Mouse (Mus musculus) A20 (cell line): Measurements from ENCODE around the gene Mospd3.
A peak's percentile ranks its signal among the peaks of the same experiment; 100 is the strongest.

Source experiments
- DNase-seq: peaks from one replicate; pipeline ENCODE4 v3.0.0-alpha.2; 2011; ENCODE audit warnings: low read depth, low spot score

The Mospd3 gene

DNA sequence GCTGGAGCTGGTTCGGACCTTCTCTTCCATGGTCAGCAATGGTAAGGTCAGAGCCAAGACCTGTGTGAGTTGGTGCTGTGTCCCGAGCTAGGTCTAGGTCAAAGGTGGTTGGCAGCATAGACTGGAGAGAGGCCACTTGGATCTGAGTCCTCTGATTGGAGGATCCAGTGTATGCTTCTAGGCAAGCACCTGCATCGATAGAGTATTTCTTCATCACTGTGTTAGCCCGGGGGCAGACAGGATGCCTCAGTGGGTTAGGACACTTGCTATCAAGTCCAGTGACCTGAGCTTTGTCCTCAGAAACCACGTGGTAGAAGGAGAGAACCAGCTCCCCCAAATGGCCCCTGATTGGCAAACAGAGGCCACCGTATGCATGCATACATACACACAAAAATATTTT is 20.6 kb downstream of the Mospd3 start:
- DNase-seq = no peak

DNA sequence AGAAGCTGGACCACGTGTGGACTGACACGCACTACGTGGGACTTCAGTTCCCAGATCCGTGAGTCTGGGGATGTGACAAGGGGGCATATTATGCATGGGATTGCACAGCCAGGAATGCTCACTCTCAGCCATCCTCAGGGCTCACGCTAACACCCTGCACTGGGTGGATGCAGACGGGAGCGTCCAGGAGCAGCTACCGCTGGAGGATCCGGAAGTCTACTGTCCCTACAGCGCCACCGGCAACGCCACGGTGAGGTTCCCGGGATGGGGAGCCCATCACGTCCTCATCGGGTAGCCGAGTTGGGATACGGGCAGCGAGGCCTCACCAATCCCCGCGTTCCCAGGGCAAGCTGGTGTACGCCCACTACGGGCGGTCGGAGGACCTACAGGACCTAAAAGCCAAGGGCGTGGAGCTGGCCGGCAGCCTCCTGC is 26.4 kb downstream of the Mospd3 start:
- DNase-seq = no peak

DNA sequence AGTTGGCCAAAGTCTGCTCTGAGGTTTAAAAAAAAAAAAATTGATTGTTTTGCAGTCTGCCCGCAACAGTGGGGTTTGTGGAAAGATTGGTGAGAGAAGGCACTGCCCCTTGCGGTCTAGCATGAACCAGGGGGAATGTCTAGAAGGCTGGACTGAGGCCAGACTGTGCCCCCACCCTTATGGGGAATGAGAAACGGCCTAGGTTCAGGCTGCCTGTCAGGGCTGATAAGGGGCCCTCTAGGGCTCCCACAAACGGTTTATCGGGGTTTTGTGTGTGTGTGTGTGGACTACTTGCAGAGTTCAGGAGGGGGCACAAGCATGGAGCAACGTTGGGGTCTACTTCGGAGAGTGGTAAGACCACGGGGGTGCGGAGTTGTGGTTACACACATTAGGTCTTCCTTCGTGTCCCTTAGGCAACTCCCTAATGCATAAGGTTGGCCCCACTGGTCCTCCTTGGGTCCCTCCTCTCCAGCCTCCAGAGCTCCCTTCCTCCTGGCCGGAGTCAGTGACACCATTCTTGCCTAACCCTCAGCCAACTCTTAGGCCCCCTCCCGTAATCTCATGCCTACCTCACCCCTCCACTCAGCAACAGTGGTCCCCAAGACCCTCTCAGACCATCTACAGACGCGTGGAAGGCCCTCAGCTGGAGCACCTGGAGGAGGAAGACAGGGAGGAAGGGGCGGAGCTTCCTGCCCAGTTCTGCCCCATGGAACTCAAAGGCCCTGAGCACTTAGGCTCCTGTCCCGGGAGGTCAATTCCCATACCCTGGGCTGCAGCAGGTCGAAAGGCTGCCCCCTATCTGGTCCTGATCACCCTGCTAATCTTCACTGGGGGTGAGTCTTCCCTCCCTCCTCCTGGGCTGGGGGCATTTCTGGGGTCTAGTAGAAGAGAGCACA is 29.9 kb downstream of the Mospd3 start:
- DNase-seq = no peak

DNA sequence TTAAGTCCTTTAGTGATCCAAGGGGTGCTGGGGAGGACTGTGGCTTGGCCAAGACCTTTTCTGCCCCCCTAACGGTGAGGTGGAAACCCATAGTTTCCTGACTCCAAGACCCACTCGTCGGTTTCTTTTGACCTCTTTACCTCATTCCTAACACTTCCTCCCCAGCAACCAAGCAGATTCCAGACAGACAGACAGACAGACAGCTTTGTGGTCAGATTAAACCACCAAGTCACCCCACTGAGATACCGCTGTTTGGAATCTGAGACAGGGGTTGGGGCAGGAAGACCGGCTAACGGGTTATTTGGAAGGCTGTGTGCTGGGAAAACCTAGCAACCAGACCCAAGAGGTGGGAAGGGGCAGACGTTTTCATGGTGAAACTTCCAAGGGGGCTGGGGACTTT is 30.7 kb downstream of the Mospd3 start:
- no peak for DNase-seq

DNA sequence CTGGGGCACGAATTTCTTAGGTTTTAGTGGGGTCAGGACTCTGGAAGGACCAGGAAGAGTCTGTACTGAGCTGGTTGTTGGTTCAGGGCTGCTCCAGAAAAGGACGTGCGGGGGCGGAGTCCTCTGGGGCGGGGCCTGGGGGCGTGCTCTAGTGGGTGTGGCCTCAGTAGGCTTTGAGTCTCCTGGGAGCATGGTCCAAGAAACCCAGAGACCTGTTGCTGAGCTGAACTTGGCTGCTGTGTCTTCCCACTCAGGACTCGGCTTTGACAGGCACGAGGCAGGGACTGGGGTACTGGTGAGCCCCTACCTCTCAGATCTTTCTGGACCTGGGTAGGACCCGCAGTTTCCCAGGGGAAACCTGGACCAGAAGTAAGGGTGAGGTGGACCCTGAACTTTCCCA is 31.2 kb downstream of the Mospd3 start, which contains the start of gene Tfr2:
Gene Tfr2 (plus strand): TSS at position 176 of the 400 bp plus-strand sequence.
- peak; percentile 78 for DNase-seq

DNA sequence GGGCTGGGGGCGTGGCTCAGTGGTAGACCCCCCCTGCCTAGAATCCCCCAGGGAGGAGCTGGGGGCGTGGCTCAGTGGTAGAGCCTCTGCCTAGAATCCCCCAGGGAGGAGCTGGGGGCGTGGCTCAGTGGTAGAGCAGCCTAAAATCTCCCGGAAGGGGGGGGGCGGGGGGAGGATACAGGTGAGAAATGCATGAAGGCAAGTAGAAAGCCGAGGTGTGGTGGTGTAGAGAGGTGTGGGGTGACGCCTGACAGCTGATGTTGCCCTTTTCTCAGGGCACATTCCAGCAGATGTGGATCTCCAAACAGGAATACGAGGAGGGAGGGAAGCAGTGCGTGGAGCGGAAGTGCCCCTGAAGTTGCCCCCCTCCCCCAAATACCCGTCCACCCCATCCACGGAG is 31.8 kb downstream of the Mospd3 start:
- peak; percentile 66 for DNase-seq

DNA sequence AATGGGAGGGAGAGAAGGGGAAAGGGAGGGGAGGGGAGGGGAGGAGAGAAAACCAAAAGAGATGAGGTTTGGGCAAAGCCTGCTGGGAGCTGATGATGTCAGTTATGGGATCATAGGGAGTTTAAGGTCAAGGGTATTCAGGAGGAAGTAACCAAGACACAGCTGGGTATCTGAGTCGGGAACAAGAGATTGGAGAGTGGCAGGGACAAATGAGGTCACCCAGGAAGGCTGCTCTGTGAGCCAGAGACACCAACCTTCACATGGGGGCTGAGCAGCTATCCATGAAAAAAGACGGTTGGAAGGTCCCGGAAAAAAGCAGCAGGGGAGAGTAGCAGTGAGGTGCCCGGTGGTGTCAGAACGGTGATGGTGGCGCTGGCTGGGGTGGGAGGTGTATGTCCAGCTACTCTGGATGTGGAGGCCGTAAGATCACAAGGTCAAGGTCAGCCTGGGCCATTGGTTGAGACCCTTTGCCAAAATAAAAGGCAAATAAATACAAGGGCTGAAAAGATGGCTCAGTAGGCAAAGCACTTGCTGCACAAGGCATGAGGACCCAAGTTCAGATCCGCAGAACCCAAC is 32.5 kb downstream of the Mospd3 start:
- DNase-seq = no peak

DNA sequence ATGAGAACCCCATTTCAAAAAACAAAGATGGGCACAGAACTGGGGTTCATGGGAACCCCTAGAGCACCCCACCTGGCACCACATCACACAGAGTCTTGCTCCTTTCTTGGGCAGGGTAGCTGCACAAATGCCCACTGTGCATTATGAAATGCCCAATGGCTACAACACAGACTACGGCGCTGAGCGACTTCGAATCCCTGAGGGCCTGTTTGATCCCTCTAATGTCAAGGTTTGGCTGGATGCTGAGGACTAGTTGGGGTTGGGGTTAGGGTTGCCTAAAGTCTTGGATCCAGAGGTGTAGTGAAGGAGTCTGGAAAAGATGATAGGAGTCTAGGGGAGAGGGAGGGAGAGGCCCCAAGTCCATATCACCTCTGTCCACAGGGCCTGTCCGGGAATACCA is 34.4 kb downstream of the Mospd3 start:
- DNase-seq = no peak

DNA sequence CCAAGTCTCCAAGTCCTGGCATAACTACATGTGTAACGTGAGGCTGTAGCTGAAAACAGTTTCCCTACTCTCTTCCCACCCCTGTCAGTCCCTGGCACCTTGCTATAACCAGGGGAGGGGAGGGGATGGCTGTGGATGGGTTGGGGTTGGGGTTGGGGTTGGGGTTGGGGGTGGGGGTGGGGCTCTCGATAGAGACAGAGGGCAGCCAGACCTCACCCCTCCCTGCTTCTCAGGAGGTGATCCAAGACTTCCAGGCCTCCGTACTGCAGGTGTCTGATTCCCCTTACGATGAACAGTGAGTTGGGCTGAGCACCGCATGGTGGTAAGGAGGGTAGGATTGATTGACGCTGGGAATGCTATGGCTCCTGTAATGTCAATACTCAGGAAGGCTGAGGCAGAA is 35.1 kb downstream of the Mospd3 start:
- no peak for DNase-seq

DNA sequence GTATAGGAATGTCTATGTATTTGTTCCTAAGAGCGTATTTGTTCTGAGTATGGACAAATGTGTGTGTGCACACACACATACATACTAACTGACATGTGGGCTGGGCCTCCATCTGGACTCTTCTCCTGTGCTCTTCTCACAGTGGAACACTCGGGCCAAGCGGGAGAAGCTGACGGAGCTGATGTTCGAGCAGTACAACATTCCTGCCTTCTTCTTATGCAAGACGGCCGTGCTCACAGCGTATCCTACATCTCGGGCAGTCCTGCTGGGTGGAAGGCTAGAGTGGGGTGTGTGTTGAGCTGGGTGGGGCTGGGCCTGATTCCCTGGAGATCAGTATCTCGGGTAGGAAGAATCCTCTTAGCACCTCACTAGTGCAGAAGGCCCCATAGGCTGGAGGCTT is 37.9 kb downstream of the Mospd3 start:
- DNase-seq = no peak

DNA sequence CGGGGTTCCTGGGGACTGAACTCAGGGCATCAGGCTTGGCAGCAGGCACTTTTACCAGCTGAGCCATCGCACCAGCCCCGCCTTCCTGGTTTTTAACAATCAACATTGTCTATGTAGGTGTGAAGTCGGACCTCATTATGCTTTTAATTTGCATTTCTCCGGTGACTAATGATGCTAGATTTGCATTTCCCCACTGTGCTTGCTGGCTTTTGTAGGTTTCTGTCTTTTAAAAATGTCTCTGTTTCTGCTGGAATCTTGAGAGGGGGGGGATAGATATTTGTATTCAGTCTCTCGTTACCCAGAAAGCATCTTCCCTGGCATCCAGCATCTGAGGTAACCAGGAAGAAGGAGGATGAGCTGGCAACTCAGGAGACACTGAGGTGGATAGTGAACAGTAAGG is 39.3 kb downstream of the Mospd3 start:
- DNase-seq = no peak

DNA sequence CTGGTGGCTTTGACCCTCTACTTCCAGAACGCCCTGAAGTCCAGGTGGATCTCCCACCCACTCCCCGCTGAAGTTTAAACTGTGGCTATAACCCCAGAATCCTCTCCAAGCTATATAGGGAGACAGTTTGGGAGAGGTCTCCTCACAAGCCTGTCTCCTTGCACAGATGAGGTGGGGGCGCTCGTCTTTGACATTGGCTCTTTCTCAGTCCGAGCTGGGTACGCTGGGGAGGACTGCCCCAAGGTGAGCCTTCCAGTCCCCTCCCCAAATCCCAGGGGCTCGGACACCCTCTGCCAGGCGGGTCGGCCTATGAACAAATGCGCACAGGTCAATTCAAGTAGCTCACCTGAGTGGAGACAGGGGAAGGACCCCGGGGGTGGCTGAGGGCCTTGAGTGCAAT is 47.0 kb downstream of the Mospd3 start:
- no peak for DNase-seq

DNA sequence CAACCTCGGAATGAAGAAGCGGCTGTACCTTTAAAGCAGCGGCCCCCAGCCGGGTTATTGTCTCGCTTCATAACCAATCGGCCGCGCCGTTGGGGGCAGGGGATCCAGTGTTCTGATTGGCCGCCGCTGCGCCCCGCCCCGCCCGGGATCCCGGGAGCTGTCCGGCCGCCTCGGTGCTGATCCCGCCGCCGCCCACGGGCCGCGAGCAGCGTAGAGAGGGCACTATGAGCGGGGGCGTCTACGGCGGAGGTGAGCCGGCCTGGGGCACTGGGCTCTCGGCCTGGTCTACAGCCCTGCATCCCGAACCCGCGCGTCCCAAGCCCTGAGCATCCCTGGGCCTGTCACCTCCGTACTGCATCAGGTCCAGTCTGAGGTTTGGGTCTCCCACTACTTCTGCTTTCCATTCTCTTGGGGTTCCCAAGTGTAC is 47.4 kb downstream of the Mospd3 start, which contains the start of gene Actl6b:
Gene Actl6b (plus strand): TSS at position 107 of the 427 bp plus-strand sequence.
- no peak for DNase-seq

DNA sequence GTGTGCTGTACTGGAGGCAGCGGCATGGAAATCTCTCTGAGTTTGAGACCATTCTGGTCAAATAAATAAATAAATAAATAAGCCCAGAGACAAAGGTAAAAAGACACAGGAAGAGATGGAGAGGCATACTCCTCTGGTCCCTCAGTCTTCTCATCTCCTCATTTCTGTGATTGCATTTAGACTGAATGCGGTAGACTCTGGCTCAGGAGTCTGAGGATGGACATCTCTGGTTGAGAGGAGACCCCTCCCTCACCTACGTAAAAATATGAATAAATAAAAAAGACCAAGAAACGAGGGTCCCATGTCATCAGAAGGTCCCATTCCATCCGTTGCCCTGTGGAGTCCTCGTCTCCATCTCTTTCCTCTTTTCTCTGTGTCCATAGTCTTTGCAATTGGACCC is 47.9 kb downstream of the Mospd3 start:
- no peak for DNase-seq

DNA sequence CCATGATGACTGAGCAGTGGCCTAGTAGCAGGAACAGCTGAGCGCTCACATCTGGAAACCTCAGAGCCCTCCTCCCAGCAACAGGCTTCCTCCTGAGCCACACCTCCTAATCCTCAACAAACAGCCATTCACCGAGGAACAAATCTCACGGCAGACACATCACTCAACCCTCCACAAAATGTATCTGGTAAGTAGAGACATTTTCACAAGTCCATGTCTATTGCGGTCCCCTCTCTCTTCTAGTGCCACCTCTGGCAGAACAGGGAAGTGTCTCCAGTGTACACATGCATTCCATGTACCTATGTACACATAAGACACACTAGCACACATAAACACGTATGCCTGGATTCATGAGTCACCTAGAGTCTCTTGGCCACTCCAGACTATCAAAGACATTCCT is 49.7 kb downstream of the Mospd3 start:
- peak; percentile 44 for DNase-seq

DNA sequence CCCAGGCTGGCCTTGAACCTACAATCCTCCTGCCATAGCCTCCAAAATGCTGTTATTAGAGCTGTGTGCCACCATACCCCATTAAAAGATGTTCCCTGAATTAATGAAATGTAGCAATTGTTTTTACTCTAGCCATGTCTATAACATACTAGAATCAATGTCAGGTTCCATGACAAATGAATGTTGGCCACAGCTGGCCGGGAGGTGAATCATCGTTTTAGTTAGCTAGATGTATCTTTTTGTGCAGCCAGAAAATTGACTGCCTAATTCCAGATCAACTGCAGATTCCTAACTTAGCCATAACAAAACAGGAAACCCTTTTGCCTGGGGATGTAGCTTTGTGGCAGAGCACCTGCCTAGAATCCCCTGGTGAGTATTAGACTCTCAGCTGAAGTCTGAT is 51.0 kb downstream of the Mospd3 start:
- DNase-seq = no peak
